Mouse (Mus musculus): ENCODE data around the gene Dgkd. TPM values are rescaled to one million over a fixed set of nuclear protein-coding genes. Genes with fewer than 3 reads are reported as not detected.

The Dgkd gene
- total RNA-seq, 2 experiments from 2014 or later, result 35.1 to 46.8 TPM

- DNase-seq, result no peak
Measured at GRCm38 (mm10) chr1:87935546-87935945, 82.5 kb downstream of the Dgkd start.

- DNase-seq, result no peak
Measured at GRCm38 (mm10) chr1:87936075-87936474, 83.0 kb downstream of the Dgkd start.

GRCm38 (mm10) chr1:87936516-87936915 lies 83.4 kb downstream of the Dgkd start:
- DNase-seq, result no peak

DNA sequence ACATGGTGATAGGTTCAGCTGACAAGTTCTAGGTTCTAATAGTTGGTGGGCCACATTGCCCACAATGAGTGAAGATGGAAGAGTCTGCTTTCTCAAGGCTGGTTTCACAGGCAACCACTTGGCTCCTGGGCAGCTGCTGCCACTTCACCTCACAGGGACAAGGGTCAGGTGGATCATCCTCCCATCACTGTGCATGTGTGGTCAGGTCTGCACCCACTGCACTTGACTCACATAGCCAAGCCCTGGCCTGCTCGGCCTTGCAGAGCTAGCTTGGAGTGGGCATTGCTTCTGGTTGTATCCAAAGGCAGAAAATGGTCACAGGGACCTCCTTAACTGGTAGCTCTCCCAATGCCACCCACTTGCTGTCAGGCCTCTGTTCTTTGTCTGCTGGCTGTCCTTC lies 88.7 kb downstream of the Dgkd start:
- DNase-seq, result no peak

GRCm38 (mm10) chr1:87947681-87948091 lies 94.6 kb downstream of the Dgkd start:
- peak; percentile 24 to 37 for DNase-seq

DNA sequence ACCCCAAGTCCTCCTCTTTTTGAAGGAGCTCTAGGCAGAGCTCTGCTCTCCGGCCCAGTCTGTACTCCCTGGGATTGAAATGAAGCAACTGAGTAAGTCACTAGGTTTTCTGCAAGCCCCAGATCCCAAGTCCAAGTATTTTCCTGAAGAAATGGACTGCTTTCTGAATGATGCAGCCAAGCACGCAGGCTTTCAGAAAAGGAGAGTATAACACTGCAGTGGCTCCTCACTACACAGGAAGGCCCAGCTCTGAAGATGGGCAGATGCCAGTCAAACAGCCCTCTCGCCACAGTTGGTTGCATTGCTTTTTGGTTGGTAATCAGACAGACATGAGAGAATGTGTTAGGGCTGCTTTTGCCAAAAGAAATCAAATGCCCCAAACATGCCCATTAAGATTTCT lies 98.6 kb downstream of the Dgkd start:
- no peak for DNase-seq

GRCm38 (mm10) chr1:87953073-87953472 lies 100.0 kb downstream of the Dgkd start:
- DNase-seq, result no peak

DNA sequence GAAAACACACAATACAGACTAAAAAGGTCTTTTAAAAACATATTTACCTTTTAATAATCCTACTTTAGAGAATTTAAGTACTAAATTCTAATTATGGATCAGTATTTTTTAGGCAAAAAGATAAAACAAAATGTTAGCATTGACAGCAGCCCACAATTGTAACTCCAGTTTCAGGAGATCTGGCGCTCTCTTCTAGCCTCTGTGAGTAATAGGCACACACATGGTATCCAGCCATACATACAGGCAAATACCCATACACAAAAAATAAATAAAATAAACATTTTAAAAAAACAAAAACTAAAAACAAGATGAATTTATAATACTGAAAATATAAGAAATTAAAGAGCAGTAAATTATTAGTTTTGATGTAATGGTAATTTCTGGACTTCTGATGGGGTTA lies 105.8 kb downstream of the Dgkd start:
- DNase-seq, result no peak

- no peak for DNase-seq
Measured at GRCm38 (mm10) chr1:87959532-87959931, 106.4 kb downstream of the Dgkd start.

GRCm38 (mm10) chr1:87959998-87960431 lies 106.9 kb downstream of the Dgkd start:
- no peak for DNase-seq

DNA sequence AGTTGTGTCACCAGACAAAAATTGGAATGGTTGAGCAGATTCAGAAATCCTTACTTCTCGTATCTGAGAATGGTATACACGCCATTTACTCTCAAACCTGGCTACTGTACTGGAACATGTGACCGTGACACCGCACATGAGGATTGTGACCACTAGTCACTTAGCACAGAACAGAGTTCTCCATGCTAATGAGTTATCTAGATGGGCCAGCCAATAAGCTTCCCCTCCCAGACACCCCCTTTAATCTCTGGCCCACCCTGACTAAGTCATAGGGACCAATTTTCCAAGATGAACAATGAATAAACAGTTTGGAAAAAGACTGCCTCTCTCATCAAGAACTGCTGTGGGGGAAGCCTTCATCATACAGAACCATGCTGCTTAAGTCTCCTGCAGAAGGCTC lies 107.7 kb downstream of the Dgkd start:
- DNase-seq, result no peak

- DNase-seq, result no peak
Measured at GRCm38 (mm10) chr1:87961459-87962167, 108.5 kb downstream of the Dgkd start.

DNA sequence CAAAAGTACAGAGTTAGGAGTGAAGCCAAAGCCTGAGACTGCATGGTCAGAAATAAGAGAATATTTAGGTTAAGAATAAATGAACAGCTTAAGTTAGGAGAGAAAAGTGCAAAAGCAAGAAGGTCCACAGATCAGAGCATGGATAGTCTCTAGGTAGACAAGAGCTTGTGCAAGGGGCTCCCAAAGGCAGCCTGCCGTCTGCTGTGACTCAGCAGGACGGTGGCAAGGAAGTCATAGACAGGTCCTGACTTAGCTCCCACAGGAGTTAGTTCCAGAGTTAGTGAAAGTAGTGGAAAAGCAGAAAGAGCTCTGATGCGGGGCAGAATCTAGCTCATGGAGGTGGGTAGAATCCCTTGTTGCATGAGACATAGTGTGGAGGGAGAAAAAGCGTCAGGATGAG lies 117.3 kb downstream of the Dgkd start:
- no peak for DNase-seq

- DNase-seq, result no peak
Measured at GRCm38 (mm10) chr1:87982291-87982690, 129.2 kb downstream of the Dgkd start.

GRCm38 (mm10) chr1:87992716-87993115 lies 139.6 kb downstream of the Dgkd start:
- no peak for DNase-seq

Other genes starting within 250 kb of the Dgkd start
- gene Inpp5d, start 233.0 kb upstream of the Dgkd start, total RNA-seq (2021), result 10 to 100 TPM; 17.3 to 24.4 TPM
- 10 to 100 TPM; 27.8 to 32.3 TPM for gene Atg16l1, start 97.4 kb upstream of the Dgkd start, total RNA-seq (2021)
- gene Sag, start 49.6 kb upstream of the Dgkd start, total RNA-seq (2021), result under 1 TPM; 0.15 to 0.33 TPM
- gene Usp40, start 155.3 kb downstream of the Dgkd start, total RNA-seq (2021), result 10 to 100 TPM; 15.0 to 15.6 TPM
- gene Ugt1a10, start 202.1 kb downstream of the Dgkd start, total RNA-seq (2021), result not detected
- not detected for gene Ugt1a9, start 217.5 kb downstream of the Dgkd start, total RNA-seq (2021)
- gene Ugt1a8, start 234.5 kb downstream of the Dgkd start, total RNA-seq (2021), result not detected
- gene Ugt1a7c, start 241.8 kb downstream of the Dgkd start, total RNA-seq (2021), result 1 to 10 TPM; 1.2 to 1.3 TPM
- 1 to 10 TPM in 1 of 2 experiments, under 1 TPM in 1; 0.72 to 1.3 TPM for gene Ugt1a6b, start 250.0 kb downstream of the Dgkd start, total RNA-seq (2021)

Data from heart, adult 18-20 months (tissue).